Mouse (Mus musculus) kidney, postnatal 10 days (tissue): ENCODE results near the gene Arhgap21.
A peak's percentile ranks its signal among the peaks of the same experiment; 100 is the strongest.
"Not testable (repeated sequence)": the region's sequence is repeated elsewhere in the genome, so short reads cannot be mapped to it uniquely, and the experiment has no call there.

Experiments
- DNase-seq: peaks from one replicate; pipeline ENCODE4 v3.0.0; 2021; ENCODE audit warnings: mixed read lengths

Gene Arhgap21

GRCm38 (mm10) chr2:20939367-20939766 lies 29.3 kb downstream of the Arhgap21 start:
- peak; percentile 64 for DNase-seq

DNA sequence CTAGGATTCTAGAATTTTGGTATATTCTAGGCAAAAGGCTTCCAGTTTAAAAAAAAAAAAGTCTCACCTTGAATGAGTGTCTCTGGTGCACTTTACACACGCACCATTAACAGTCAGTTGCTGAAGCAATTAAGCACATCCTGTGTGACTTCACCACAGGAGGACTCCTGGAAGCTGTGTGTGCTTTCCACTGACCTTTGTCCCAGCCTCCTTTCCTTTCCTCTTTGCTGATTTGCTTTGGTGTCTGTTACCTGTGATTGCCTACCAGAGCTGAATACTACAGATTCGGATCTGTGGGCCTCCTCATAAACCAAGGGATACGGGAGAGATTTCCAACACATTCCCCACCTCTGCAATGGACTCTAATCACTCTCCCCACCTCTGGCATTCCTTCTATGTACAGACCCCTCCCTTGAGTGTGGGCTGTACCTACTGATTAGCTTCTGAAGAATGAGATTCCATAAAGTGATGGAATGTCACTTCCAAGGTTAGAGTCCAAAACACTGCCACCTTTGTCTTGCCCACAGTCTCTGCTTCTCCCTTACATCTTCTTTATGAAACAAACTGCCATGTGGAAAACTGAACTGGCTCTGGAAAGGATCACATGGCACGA lies 32.0 kb downstream of the Arhgap21 start:
- DNase-seq, result no peak

- no peak for DNase-seq
Measured at GRCm38 (mm10) chr2:20934406-20934805, 34.3 kb downstream of the Arhgap21 start.

- no peak for DNase-seq
Measured at GRCm38 (mm10) chr2:20932748-20933313, 35.9 kb downstream of the Arhgap21 start.

- DNase-seq, result not testable (repeated sequence)
Measured at GRCm38 (mm10) chr2:20931761-20932160, 36.9 kb downstream of the Arhgap21 start.

DNA sequence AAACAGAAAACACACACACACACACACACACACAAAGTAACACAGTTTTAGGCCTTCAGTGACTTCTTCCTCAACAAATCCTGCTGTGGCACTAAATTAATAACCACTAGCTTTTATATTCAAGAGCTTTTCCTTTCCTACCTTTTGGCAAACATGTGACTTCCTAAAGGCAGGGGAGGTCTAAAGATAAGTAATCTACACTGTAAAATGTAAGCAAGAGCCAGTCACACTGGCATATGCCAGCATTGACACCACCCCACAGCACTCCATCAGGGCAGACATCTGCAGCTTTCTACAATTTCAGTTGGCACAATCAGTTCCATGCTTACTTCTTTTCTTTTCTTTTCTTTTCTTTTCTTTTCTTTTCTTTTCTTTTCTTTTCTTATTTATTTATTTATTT lies 40.2 kb downstream of the Arhgap21 start:
- DNase-seq, result no peak

- DNase-seq, result no peak
Measured at GRCm38 (mm10) chr2:20924938-20925337, 43.7 kb downstream of the Arhgap21 start.

DNA sequence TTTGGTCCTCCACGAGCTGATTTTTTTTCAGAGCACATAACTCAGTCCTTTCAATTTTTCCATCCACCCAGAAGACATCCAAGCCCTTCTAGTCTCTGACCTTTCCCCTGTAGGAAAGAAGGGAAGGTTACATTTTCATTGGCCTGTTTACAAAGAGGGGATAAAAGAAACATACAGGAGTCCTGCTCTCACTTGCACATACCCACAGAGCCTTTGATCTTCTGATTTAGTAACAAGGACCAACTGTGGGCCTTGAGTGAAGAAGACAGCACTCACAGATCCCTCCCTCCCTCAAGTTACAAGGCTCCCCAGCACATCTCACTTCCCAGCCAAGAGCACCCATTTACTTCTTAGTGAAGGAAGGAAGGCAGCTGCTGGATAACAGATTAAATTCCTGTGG lies 46.3 kb downstream of the Arhgap21 start:
- no peak for DNase-seq

GRCm38 (mm10) chr2:20921558-20921957 lies 47.1 kb downstream of the Arhgap21 start:
- DNase-seq, result no peak

DNA sequence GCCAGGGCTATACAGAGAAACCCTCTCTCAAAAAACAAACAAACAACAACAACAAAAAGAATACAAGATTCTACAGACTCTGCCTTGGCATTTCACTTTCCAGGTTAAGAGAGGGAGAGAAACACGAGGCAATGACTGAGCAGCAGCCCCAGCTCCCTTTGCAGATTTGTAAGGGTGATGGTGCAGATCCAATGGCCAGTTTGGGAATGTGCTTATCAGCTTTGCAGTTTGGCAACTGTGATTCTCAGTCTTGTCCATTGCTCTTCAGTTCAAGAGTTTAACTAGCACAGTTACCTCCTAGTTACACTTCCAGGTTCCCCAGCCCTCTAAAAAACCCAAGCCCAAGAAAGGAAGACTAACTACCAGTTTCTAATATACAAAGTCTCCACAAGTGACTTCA lies 47.7 kb downstream of the Arhgap21 start:
- DNase-seq, result no peak

- no peak for DNase-seq
Measured at GRCm38 (mm10) chr2:20914531-20915320, 54.0 kb downstream of the Arhgap21 start.

GRCm38 (mm10) chr2:20913019-20913415 lies 55.7 kb downstream of the Arhgap21 start:
- DNase-seq, result no peak

- no peak for DNase-seq
Measured at GRCm38 (mm10) chr2:20912348-20913018, 56.2 kb downstream of the Arhgap21 start.

DNA sequence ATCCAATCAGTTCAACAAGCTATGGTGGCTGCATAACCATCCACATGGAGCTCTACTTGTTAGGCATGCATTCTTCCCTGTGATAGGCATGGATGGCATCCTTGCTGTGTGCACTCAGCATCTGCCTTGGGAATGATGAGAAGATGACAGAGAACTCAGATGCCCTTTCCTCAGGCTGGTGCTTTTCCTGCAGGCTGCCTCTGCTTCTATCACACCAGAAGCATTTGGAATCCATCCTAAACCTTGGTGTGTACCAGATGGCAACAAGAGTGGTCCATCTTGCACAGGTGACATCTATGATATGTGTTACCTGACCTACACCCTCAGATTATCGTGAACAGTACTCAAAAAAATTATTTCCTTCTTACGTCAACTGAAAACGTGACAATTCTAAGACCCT lies 58.2 kb downstream of the Arhgap21 start:
- DNase-seq, result no peak

- DNase-seq, result no peak
Measured at GRCm38 (mm10) chr2:20909404-20909803, 59.3 kb downstream of the Arhgap21 start.

- DNase-seq, result no peak
Measured at GRCm38 (mm10) chr2:20907291-20907690, 61.4 kb downstream of the Arhgap21 start.

GRCm38 (mm10) chr2:20905411-20905810 lies 63.3 kb downstream of the Arhgap21 start:
- no peak for DNase-seq

GRCm38 (mm10) chr2:20902981-20903645 lies 65.6 kb downstream of the Arhgap21 start:
- DNase-seq, result no peak

DNA sequence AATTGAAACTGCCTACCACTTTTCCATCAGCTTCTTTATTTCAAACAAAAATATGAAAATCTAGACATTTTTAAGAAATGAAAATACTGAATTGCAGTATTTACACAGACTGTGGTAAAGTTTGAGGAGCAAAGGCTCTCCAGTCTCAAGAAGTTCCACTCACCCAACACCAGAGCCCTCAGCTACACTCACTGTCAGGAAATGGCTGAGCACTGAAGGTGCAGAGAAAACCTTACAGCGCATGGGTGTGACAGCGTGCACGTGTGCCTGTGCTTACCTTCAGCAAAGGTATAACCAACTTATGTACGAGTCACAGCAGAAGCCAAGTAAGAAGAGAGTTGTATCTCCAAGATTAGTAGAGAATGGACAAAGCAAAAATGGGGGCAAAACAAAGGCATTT lies 66.8 kb downstream of the Arhgap21 start:
- DNase-seq, result no peak

GRCm38 (mm10) chr2:20899301-20899700 lies 69.4 kb downstream of the Arhgap21 start:
- peak; percentile 45 for DNase-seq

DNA sequence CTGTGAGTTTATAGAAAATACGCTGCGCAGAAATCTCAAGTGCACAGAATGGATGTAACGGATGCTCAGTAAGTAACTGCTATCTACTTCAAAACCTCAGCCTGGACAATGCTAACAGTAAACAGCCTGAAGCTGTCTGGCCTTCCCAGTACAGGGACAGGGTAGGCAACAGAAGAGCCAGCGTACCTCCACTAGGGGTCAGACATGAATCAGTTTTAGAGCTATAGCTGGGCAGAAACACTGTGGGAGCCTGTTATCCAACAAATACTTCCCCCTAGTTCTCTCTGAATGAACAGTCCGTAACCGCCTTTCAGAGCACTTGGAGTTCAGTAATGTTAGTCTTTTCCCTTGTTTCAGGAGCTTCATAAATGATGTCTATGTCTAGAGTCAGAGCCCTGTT lies 70.0 kb downstream of the Arhgap21 start:
- DNase-seq, result peak; percentile 84

DNA sequence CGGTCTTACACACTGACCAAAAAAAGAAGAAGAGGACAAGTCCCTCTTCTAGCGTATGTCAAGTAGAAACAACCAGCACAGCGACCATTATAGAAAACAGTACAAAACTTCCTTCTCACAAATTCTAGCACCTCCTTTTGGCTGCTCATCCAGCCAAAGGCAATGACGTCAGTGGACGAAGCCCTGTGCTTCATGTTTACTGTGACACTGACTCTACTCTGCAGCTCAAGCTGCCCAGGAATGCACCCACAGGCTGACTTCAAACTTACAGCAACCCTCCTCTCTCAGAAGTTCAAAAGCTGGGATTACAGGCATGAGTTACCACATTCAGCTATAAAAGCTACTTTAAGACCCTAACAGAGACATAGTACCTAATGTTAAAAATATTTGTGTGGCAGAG lies 72.2 kb downstream of the Arhgap21 start:
- no peak for DNase-seq

GRCm38 (mm10) chr2:20894100-20894690 lies 74.5 kb downstream of the Arhgap21 start:
- peak; percentile 41 for DNase-seq
